Mouse (Mus musculus): ENCODE results near the gene Eif2d.

DNA sequence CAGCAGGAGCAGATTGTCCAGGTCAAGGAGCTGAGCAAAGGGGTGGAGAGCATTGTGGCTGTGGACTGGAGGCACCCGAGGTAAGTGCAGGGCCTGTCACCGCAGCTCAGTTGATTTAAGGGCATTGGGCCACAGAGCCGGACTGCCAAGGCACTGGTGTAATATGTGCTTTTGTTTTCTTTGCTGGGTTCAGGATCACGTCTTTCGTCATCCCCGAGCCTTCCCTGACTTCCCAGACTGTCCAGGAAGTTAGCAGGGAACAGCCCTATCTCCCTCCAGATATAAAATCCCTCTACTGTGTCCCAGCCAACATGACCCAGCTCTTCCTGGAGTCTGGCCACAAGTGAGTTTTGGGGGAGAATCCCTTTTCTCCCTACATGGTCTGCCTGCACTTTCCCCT, 11.4 kb downstream of the Eif2d start:
- TF ChIP-seq CTCF (IDR thresholded peaks at IDR 0.05; ENCODE audit: control insufficient read depth, insufficient read depth, insufficient read length) (no peak), USF1 (IDR thresholded peaks at IDR 0.05; ENCODE audit: low read depth) (no peak), CEBPB (IDR thresholded peaks at IDR 0.05; ENCODE audit: low read depth) (no peak), FOSL1 (IDR thresholded peaks at IDR 0.05; ENCODE audit: insufficient read depth, low read length, poor library complexity, severe bottlenecking) (no peak), MAX (IDR thresholded peaks at IDR 0.05) (no peak), MYOG (IDR thresholded peaks at IDR 0.05; ENCODE audit: control insufficient read depth, extremely low read depth, insufficient read length) (no peak)

Measured in C2C12 (cell line).